In the genomic region with DNA sequence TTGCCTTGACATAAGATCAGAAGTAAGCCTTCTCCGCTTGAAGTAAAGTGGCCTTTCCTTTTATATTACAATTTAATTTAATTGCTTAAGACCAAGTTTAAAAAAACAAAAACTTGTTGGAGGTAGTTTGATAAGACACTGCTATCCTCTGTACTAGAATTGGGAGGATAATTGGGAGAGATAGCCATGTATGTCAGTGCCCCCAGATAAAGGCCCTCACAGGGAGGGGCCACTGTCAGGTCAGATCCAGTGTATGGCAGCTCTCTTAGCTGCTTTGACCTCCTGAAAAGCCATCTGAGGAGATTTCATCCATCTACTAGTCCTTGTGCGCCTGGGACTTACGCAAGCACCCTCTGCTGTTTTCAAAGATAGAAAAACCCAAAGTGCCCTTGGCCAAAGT, we compare ENCODE assay signal across 17 mouse cellular contexts.
"Had no signal": no experiment of that assay in that cellular context is flagged by ENCODE, and none has a peak within 500 bp of the region (broad histone marks: within the 10 kb centered on the region; RNA-seq: fewer than 3 reads in every experiment).

No protein-coding gene starts in this region.

- H3K9me3 ChIP-seq: midbrain, embryonic 10.5 days; midbrain, embryonic 12.5 days; neural tube, embryonic 12.5 days; stomach, embryonic 15.5 days had no signal

- H3K4me1 ChIP-seq: midbrain, embryonic 10.5 days; midbrain, embryonic 12.5 days; stomach, embryonic 15.5 days had no signal

- H3K4me3 ChIP-seq: megakaryocyte, embryonic 14.5 days; midbrain, embryonic 10.5 days; midbrain, embryonic 12.5 days; myocyte; neural tube, embryonic 12.5 days; stomach, embryonic 15.5 days had no signal

- H3K27ac ChIP-seq: macrophage; midbrain, embryonic 10.5 days; midbrain, embryonic 12.5 days; neural tube, embryonic 12.5 days; stomach, embryonic 15.5 days; stomach, postnatal 0 days had no signal

- H3K36me3 ChIP-seq: midbrain, embryonic 12.5 days; stomach, embryonic 15.5 days had no signal

- H3K27me3 ChIP-seq: midbrain, embryonic 12.5 days; neural tube, embryonic 12.5 days; stomach, embryonic 15.5 days had no signal

- DNase-seq: lung, adult 18-20 months; lung, embryonic 14.5 days; lung, postnatal 10 days; lung, postnatal 36 days; midbrain, embryonic 14.5 days; right cerebral cortex, postnatal 14 days; thymus, adult 2 months; thymus, postnatal 25 days had no signal

- H3K4me2 ChIP-seq: lung, embryonic 14.5 days; midbrain, embryonic 12.5 days; neural tube, embryonic 12.5 days; stomach, embryonic 15.5 days had no signal

- H3K9ac ChIP-seq: lung, embryonic 14.5 days; midbrain, embryonic 12.5 days; neural tube, embryonic 12.5 days; stomach, embryonic 15.5 days had no signal

- ATAC-seq: midbrain, embryonic 16.5 days had no signal
